Mouse (Mus musculus): Measurements from ENCODE around the gene Pla1a.

Pla1a gene

DNA sequence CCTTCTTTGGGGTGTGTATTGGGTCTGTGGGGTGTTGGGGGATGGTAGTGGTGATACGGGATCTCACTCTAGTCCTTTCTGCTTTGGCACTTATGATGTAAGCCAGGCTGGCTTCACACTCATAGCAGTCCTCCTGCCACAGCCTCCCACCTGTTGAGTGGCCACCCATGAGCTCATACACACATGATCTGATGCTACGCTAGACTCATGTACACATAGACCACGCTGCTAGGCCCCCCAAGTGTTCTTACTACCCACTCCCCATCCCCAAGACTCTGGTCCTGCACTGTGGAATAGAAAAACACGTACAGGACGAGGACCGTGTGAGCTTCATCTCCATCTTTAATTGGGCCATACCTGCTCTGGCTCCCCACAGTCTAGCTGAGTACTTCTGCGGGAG, 63.9 kb downstream of the Pla1a start:
- no peak for DNase-seq (ENCODE audit: low spot score in 2 of 2)

- no peak for DNase-seq (ENCODE audit: low spot score in 2 of 2)
Measured at GRCm38 (mm10) chr16:38368336-38368735, 64.6 kb downstream of the Pla1a start.

DNA sequence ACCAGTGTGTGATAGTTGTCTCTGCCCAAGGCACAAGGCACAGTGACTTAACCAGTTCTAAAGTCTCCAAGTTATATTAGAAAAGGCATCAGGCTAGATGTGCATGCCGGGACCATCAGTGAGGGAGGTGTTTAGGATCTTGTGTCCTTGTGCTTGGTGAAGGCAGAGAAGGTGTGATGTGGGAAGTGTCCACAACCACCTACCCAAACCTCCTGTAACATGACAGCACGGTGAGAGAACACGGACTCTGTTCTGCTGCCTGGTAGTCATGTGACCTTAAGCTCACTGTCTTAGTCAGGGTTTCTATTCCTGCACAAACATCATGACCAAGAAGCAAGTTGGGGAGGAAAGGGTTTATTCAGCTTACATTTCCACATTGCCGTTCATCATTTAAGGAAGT, 66.7 kb downstream of the Pla1a start:
- DNase-seq (ENCODE audit: low spot score in 2 of 2), result no peak

DNA sequence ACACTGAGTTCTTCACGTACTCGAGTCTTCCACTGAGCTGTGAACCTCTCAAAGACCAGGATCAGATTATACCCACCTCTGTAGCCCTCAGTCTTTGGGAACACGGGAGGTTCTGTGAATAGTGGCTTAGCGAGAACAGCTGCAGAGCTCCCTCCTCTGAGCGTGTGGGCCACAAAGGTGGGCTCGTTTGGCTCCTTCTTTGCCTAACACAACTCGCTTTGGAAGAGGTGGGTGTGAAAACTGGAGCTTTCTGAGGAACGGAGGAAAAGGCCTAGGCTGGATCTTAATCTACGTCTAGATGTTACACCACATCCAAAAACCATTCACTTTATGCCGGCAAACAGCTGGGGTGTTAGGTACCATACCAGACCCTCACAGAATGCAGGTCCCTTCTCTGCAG, 67.6 kb downstream of the Pla1a start:
- no peak for DNase-seq (ENCODE audit: low spot score in 2 of 2)

DNA sequence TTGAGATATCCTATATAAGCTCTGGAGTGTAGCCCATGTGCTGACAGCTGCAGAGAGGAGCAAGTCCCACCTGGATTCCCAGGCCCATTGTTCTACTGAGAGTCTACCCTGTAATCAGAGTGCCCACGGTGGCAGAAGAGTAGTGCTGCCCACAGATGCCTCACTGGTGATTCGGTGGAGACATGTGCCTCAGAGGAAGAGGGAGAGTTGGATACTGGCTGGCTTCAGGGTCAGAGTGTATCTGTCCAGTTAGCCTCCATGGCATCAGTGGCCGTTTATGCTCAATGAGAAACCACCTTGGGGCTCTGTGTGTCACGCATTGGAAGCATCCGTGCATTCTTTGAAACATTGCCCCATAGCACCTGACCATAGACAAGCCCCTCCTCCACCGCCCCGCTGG, 69.3 kb downstream of the Pla1a start:
- DNase-seq (ENCODE audit: low spot score in 2 of 2), result no peak

- no peak for DNase-seq (ENCODE audit: low spot score in 2 of 2)
Measured at GRCm38 (mm10) chr16:38363256-38363595, 69.7 kb downstream of the Pla1a start.

DNA sequence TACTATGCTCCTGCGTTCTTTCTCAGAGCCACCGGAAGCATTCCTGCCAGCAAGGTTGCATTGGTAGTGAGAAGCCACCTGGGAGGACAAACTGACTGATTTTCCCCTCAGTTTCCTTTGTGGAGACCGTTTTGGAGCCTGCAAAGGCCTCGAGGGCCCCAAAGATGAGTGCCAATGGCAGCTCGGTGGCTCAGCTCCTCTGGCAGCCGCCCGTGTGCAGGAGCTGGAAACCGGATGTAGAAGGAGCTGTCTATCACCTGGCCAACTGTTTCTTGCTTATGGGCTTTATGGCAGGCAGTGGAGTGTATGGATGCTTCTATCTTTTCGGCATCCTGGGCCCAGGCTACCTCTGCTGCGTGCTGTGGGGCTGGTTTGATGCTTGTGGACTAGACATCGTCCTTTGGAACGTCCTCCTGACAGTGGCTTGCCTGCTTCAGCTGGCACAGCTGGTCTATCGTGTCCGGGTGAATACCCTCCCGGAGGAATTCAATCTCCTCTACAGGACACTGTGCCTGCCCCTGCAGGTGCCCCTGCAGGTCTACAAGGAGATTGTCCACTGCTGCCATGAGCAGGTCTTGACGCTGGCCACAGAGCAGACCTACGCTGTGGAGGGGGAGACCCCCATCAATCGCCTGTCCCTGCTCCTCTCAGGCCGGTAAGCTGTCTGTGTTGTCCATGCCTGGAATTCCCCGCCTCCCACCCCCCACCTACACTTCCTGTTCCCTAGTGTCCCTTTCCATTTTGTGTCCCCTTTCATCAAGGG, 70.3 kb downstream of the Pla1a start:
- DNase-seq (ENCODE audit: low spot score in 2 of 2), result no peak

- DNase-seq (ENCODE audit: low spot score in 2 of 2), result no peak
Measured at GRCm38 (mm10) chr16:38361933-38362332, 71.0 kb downstream of the Pla1a start, which contains the start of gene Popdc2. Popdc2 (plus strand) TSS chr16:38362209.

DNA sequence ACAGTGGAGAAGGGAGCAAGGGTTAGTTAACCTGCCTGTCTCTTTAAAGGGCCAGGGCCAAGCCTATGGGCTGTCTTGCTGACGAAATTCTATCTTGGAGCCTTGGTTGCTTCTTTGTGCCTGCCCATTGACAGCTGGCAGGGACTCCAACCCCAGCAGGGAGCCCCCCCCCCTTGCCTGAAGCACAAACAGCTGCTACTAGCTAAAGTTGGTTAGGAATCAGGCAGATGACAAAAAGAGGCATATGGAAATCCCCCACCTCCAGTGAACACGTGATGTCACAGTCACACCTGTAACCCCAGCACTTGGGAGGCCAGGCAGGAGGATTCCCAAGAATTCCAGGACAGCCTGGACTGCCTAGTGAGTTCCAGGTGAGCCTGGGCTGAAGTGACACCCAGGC, 72.6 kb downstream of the Pla1a start:
- DNase-seq (ENCODE audit: low spot score in 2 of 2), result no peak

DNA sequence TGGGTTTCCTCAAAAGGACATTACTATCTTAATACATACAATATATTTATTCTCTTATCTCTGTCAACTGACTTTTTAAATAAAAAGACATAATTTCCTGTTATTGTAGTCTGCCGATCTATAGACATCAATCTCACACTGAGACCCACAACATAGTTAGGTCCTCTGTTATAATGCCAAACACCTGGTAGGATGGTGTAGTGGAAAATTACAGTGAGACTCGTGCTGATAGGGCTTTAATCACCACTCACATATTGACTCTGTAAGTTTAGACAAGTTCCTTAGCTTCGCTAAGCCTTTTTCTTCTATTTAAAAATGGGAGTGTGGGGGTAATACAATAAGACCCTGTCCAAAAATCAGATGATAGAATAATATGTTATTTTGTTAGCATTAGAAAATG, 73.1 kb downstream of the Pla1a start:
- DNase-seq (ENCODE audit: low spot score in 2 of 2), result no peak

GRCm38 (mm10) chr16:38359241-38359640, 73.7 kb downstream of the Pla1a start:
- no peak for DNase-seq (ENCODE audit: low spot score in 2 of 2)

GRCm38 (mm10) chr16:38358256-38358812, 74.6 kb downstream of the Pla1a start:
- no peak for DNase-seq (ENCODE audit: low spot score in 2 of 2)

DNA sequence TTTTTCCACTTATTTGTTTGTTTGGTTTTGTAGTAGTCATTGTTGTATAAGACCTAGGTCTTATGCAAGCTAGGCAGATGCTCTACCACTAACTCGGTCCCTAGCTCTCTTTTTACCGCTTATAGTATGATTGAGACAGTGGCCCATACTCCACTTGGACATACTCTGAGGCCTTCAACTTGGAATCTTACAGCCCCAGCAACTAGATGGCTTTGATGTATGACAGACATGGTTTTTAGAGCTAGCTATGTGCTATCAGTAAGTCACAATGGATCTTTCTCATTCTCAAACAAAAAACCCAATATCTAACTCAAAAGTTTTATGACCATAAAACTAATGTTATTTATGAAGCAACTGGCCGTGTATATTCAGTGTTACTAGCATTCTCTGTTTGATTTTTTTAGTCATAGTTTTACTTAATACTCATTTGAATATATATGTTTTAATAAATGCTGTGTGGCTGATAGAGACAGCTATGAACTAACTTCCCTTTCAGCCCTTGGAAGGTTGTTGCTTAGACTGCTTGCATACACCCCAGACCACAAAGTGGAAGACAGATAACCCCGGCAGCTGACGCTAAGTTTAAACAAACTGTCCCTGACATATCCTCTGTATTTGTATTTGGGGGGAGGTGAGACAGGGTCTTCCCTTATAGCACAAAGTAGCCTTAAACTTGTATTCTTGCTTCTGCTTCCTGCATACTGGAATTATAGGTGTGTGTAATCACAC, 78.6 kb downstream of the Pla1a start:
- no peak for DNase-seq (ENCODE audit: low spot score in 2 of 2)

DNA sequence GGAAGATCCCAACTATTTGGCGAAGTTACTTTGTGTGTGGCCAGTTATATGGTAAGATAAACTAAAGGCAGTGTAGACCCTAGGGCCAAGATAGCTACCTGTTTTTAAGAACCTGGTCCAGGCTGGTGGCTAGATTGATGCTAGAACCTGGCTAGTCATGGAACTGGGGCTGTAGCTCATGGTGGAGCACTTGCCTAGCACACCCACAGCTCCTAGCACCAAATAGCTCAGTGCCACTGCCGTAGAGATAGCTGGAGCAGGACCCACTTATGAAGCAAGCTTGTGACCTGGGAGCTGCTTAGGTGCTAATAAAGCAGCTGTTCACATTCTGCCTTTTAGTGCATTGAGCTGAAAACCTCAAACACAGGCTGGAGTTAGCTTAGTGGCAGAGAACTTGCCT, 79.3 kb downstream of the Pla1a start:
- no peak for DNase-seq (ENCODE audit: low spot score in 2 of 2)

GRCm38 (mm10) chr16:38352851-38353250, 80.1 kb downstream of the Pla1a start:
- DNase-seq (ENCODE audit: low spot score in 2 of 2), result no peak

- DNase-seq (ENCODE audit: low spot score in 2 of 2), result no peak
Measured at GRCm38 (mm10) chr16:38352031-38352430, 80.9 kb downstream of the Pla1a start.

GRCm38 (mm10) chr16:38350939-38351338, 82.0 kb downstream of the Pla1a start:
- no peak for DNase-seq (ENCODE audit: low spot score in 2 of 2)

- no peak for DNase-seq (ENCODE audit: low spot score in 2 of 2)
Measured at GRCm38 (mm10) chr16:38350361-38350855, 82.5 kb downstream of the Pla1a start.

- no peak for DNase-seq (ENCODE audit: low spot score in 2 of 2)
Measured at GRCm38 (mm10) chr16:38349881-38350280, 83.1 kb downstream of the Pla1a start.

DNA sequence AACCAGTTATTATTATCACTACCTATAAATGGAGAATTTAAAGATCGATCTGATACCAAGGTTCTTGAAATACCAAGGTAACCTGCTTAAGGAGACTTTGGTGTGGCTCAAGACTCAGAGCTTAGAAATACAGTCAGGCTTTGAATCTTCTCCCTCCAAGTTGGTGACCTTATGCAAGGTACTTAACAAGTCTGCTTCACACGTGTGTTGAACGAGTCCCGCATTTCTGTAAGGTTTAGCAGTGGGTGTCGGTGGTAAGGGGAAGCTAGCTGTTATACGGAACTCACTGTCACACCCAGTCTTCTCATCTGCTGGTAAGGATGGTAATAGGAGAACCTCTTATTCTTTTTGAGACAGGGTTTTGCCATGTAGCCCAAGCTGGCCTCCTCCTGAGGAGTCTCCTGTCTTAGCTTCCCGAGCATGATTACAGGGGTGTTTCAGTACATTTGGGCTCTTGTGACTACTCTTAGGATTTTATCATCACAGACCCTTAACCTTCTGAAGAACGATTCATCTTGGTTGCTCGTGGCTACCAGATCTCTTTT, 84.7 kb downstream of the Pla1a start:
- DNase-seq (ENCODE audit: low spot score in 2 of 2), result no peak

GRCm38 (mm10) chr16:38347588-38347987, 85.4 kb downstream of the Pla1a start:
- DNase-seq (ENCODE audit: low spot score in 2 of 2), result no peak

DNA sequence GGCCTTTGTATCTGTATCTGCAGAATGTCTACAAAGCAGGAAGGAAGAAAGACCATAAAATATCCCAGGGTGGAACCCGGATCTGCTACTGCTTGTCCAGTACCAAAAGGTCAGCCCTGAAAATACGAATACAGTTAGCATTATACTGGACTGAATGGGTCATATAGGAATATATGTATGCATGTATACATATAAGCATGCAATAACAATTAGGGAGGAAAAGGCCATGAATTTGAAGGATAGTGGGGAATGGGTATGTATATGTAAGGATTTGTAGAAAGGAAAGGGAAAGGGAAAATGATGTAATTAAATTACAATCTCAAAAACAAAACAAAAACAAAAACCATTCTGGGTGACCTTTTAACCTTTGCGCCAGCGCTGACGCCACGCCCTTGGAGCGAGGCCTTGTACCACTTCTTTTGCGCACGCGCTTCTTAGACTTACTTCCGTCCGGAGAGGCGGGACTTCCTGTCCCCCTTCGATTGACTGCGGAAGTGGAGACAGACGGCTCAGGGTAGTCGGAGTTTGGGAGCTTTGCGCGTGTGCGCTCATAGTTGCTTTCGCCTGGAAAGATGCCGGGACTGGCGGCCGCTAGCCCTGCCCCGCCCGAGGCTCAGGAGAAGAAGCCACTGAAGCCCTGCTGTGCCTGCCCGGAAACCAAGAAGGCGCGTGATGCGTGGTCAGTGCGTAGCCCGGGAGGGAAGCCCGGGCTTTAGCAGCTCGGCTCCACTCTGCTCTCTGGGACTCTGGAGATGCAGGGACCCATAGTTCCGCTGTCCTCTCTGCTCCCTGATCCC, 86.2 kb downstream of the Pla1a start, which contains the start of the genes Cox17 and Gm21987:
TSS of gene Cox17 (plus strand) at position 463 of the 797 bp plus-strand sequence.
TSS of gene Gm21987 (plus strand) at position 512 of the 797 bp plus-strand sequence.
- peak; percentile 83 to 91 for DNase-seq (ENCODE audit: low spot score in 2 of 2)

All from urinary bladder, adult 18-20 months (tissue).